Mouse (Mus musculus) liver, embryonic 14.5 days (tissue): Measurements from ENCODE around the gene Gcnt7. TPM values are rescaled to one million over a fixed set of nuclear protein-coding genes. Genes with fewer than 3 reads are reported as not detected.
A peak's percentile ranks its signal among the peaks of the same experiment; 100 is the strongest.

ENCODE experiments used
- ATAC-seq: fragments of 200-750 bp; cut with Nextera tagmentation; 2 replicates; pipeline ENCODE4 v1.8.0; 2017; ENCODE audit warnings: moderate number of reproducible peaks, mild to moderate bottlenecking, moderate library complexity; ENCODE audit not compliant: insufficient read depth
- DNase-seq, 3 experiments: peaks; one replicate each; pipeline ENCODE4 v3.0.0-alpha.2; 2012 to 2013; ENCODE audit warnings: low read depth in 3 of 3, low spot score in 3 of 3
- H3K27ac ChIP-seq: fragments of 300-500 bp; sonication (generic); 2 replicates; pipeline ENCODE4 v1.5.1; 2014; ENCODE audit warnings: moderate library complexity, mild to moderate bottlenecking, control low read depth, inconsistent platforms
- H3K27me3 ChIP-seq: fragments of 300-500 bp; sonication (generic); 2 replicates; pipeline ENCODE4 v1.6.1; 2014; ENCODE audit warnings: mild to moderate bottlenecking, low read length, moderate library complexity; ENCODE audit not compliant: control insufficient read depth, insufficient read depth
- H3K36me3 ChIP-seq: fragments of 300-500 bp; sonication (generic); replicated peaks from 2 replicates; pipeline ENCODE4 v1.6.1; 2014; ENCODE audit warnings: low read depth; ENCODE audit not compliant: control insufficient read depth, insufficient read depth
- H3K4me1 ChIP-seq, 2 experiments: fragments of 200-500 bp in 1 of 2; fragments of 300-500 bp in 1 of 2; sonication (generic) in 1 of 2; replicated peaks; 2 replicates each; pipeline ENCODE4 v1.6.1; 2012 to 2014; ENCODE audit warnings: antibody characterized with exemption in 1 of 2, inconsistent platforms in 1 of 2, low read length in 1 of 2; ENCODE audit not compliant: control insufficient read depth in 2 of 2, insufficient read depth in 2 of 2
- H3K4me2 ChIP-seq: fragments of 300-500 bp; sonication (generic); 2 replicates; pipeline ENCODE4 v1.6.1; 2014; ENCODE audit warnings: low read depth, mild to moderate bottlenecking, control low read depth, moderate library complexity
- H3K4me3 ChIP-seq, 2 experiments: fragments of 200-500 bp in 1 of 2; fragments of 300-500 bp in 1 of 2; sonication (generic) in 1 of 2; 2 replicates each; pipeline ENCODE4 v1.5.1; 2012 to 2014; ENCODE audit warnings: low read depth in 2 of 2, low read length in 2 of 2, mild to moderate bottlenecking in 2 of 2, control low read depth in 1 of 2, inconsistent platforms in 1 of 2, moderate library complexity in 1 of 2; ENCODE audit not compliant: insufficient read depth in 1 of 2
- H3K9ac ChIP-seq: fragments of 300-500 bp; sonication (generic); replicated peaks from 2 replicates; pipeline ENCODE4 v1.6.1; 2014; ENCODE audit warnings: mild to moderate bottlenecking, control low read depth, moderate library complexity
- H3K9me3 ChIP-seq: fragments of 300-500 bp; sonication (generic); 2 replicates; pipeline ENCODE4 v1.6.1; 2016; ENCODE audit warnings: low read length, mixed read lengths; ENCODE audit not compliant: control insufficient read depth
- CTCF ChIP-seq: IDR thresholded peaks from 2 replicates; pipeline ENCODE4 v1.5.1; 2016; ENCODE audit warnings: antibody characterized with exemption, low read depth, control low read depth
- EP300 ChIP-seq: IDR thresholded peaks from 2 replicates; pipeline ENCODE4 v1.6.1; 2016; ENCODE audit warnings: antibody characterized with exemption, low read depth
- WGBS: fragments of 180-500 bp; shearing (Covaris S2); extraction: QIAGEN DNeasy Blood & Tissue Kit; methylation state at CpG from one replicate; pipeline ENCODE4 v1.1.7; 2014; ENCODE audit not compliant: insufficient replicate concordance; 5-methylcytosine and 5-hydroxymethylcytosine counted together
- polyA plus RNA-seq, 2 experiments: library from polyadenylated mRNA; depleted of rRNA in 1 of 2; stranded (reverse) in 1 of 2; unstranded in 1 of 2; fragments of >200 nt; fragmentation: Nextera tagmentation in 1 of 2; extraction: Ambion mirVana in 1 of 2; gene quantifications; 2 replicates each; pipeline versions ENCODE4 v1.2.1 to v1.2.3; 2012 to 2014

The Gcnt7 gene
- polyA plus RNA-seq, 2 experiments, result 0.24 TPM; not detected in 1

DNA sequence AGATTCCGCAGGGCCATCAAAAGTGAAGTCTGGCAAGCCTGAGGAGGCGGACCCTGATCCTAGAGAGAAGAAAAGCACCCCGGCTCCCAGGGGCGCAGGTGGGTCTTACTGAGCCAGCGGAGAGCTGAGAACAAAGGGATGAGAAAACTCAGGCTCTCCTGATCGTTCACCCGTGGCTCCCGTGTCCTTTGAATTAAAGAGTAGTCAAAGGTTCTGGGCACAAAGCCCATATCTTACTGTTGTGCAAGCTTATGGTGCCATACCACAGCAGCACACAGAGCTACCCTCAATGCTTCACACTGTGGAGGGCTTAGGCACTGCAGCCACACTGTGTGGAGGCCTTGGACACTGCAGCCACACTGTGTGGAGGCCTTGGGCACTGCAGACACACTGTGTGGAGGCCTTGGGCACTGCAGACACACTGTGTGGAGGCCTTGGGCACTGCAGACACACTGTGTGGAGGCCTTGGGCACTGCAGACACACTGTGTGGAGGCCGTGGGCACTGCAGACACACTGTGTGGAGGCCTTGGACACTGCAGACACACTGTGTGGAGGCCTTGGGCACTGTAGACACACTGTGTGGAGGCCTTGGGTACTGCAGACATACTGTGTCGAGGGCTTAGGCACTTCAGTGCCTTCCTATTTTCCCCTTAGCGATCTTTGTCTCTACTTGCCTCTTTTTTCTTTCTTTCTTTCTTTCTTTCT, 8.2 kb upstream of the Gcnt7 start:
- H3K4me2 ChIP-seq, result no peak overlapping the region
- H3K27me3 ChIP-seq, result no peaks in the 10 kb centered on the region
- H3K4me1 ChIP-seq, result no peaks in the 10 kb centered on the region
- no peak for DNase-seq
- H3K36me3 ChIP-seq, result peaks cover 16% of the 10 kb centered on the region
- no peak overlapping the region for H3K9ac ChIP-seq
- TF ChIP-seq CTCF (0 out of 2 replicates have a peak, but pooled peaks have one; percentile 9), EP300 (no peak)
- H3K9me3 ChIP-seq, result no peaks in the 10 kb centered on the region
- no peak for ATAC-seq
- H3K4me3 ChIP-seq, result no peak overlapping the region
- 84% methylated on average over 11 of the region's 11 CpGs for WGBS
- H3K27ac ChIP-seq, result no peak overlapping the region

DNA sequence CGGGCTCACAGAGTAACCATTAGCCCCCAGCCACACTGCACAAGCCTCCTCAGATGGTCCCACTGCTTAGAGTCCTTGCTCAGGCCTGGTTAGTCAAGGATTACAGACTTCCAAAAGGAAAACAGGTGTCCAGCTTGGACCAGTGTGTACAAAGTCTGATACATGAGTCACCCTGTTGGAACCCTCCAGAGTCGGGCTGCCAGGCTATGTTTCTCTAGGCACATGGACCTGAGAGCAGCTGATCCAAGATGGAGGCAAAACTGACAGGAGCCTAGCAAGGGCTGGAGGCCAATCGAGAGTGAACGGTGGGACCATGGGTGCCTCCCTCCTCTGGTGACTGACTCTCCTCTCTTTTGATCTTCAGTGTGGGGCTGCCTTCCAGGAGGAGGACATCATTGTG, 4.4 kb upstream of the Gcnt7 start:
- TF ChIP-seq CTCF (no peak), EP300 (no peak)
- no peak for ATAC-seq
- Histone ChIP-seq H3K9me3 (no peaks in the 10 kb centered on the region), H3K4me1 (no peaks in the 10 kb centered on the region), H3K36me3 (peaks cover 4% of the 10 kb centered on the region), H3K4me2 (no peak overlapping the region), H3K4me3 (no peak overlapping the region), H3K27me3 (no peaks in the 10 kb centered on the region), H3K9ac (no peak overlapping the region), H3K27ac (no peak overlapping the region)
- no peak for DNase-seq
- WGBS, result 78% methylated on average over 4 of the region's 4 CpGs

DNA sequence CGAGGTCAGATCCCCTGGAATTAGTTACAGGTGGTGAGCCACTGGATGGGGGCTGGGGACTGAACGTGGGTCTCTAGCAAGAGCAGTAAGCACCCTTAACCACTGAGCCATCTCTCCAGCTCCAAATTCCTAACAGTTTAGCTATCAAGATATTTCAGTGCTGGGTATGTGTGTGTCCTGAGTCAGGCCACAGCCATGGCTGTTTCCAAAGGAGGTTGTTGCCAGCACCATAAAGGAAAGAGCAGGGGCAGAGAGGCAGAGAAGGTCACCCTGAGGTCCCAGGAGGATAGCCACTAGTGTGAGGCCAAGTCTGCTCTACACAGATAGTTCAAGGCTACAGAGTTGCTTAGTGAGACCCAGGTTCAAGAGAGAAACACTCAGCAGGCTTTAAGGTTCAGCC, 2.3 kb upstream of the Gcnt7 start:
- Histone ChIP-seq H3K27me3 (no peaks in the 10 kb centered on the region), H3K27ac (no peak overlapping the region), H3K4me2 (no peak overlapping the region), H3K9ac (no peak overlapping the region), H3K4me3 (no peak overlapping the region), H3K4me1 (no peaks in the 10 kb centered on the region), H3K9me3 (no peaks in the 10 kb centered on the region), H3K36me3 (no peaks in the 10 kb centered on the region; the same call in none of the 2 replicates)
- no peak for DNase-seq
- 75% methylated on average over 2 of the region's 2 CpGs for WGBS
- TF ChIP-seq EP300 (no peak), CTCF (no peak)
- ATAC-seq, result no peak

DNA sequence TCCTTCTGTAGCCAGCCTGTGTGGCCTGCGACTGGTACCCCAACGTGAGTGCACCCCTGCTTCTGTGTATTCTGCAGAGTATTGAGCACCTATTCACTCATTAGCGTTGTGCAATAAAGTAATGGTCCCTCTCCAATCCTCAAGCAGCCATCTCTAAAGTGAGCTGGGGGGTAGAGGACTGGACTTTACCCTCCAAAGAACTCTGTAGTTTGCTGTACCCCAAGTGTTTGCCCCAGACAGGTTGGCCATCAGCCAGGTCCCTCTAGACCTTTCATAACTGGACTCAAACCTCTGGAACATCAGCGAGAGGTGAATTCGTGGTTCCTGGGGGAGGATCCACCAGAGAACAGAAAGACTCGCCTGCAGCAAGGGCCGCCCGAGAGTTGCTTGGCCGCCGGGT, 5.9 kb downstream of the Gcnt7 start:
- peaks cover 27% of the 10 kb centered on the region for H3K36me3 ChIP-seq
- no peak overlapping the region for H3K27ac ChIP-seq
- no peaks in the 10 kb centered on the region for H3K9me3 ChIP-seq
- no peak overlapping the region for H3K9ac ChIP-seq
- DNase-seq, result no peak
- H3K4me1 ChIP-seq, result no peaks in the 10 kb centered on the region
- TF ChIP-seq CTCF (no peak), EP300 (no peak)
- H3K27me3 ChIP-seq, result no peaks in the 10 kb centered on the region
- H3K4me2 ChIP-seq, result no peak overlapping the region
- H3K4me3 ChIP-seq, result no peak overlapping the region
- 85% methylated on average over 10 of the region's 10 CpGs for WGBS
- ATAC-seq, result no peak

DNA sequence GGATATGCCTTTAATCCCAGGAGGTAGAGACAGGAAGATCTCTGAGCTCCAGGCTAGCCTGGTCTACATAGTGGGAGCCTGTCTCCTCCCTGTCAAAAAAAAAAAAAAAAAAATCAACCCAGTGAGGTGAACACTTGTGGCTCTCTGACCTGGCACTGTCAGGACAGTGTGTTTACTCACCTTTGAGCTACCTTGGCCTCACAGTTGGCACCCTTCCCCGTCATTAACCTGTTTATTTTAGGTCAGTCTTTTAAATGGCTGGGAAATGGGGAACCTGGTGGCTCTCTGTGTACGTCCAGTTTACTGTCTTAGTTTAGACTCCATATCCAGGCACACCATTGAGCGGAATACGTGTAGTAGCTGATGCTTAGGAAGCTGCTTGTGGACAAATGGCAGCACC, 6.4 kb downstream of the Gcnt7 start:
- no peak for DNase-seq

More for the DNA sequence above, 6.4 kb downstream of the Gcnt7 start:
- H3K4me2 ChIP-seq, result no peak overlapping the region
- no peak overlapping the region for H3K27ac ChIP-seq
- no peaks in the 10 kb centered on the region for H3K9me3 ChIP-seq
- 77% methylated on average over 4 of the region's 4 CpGs for WGBS
- no peak overlapping the region for H3K9ac ChIP-seq
- TF ChIP-seq EP300, result no peak
- TF ChIP-seq CTCF, result no peak
- ATAC-seq, result no peak
- no peaks in the 10 kb centered on the region for H3K4me1 ChIP-seq
- H3K4me3 ChIP-seq, result no peak overlapping the region
- H3K27me3 ChIP-seq, result no peaks in the 10 kb centered on the region
- H3K36me3 ChIP-seq, result peaks cover 31% of the 10 kb centered on the region
